Mouse (Mus musculus): Measurements from ENCODE around the gene Ampd1.

- TF ChIP-seq TAL1 (IDR thresholded peaks at IDR 0.05; ENCODE audit: low read length) = no peak
- TF ChIP-seq GATA1 (IDR thresholded peaks at IDR 0.05; ENCODE audit: low read length) = no peak
These were observed 32.9 kb upstream of the Ampd1 start for GRCm38 (mm10) chr3:103040861-103041379.

Measured in erythroblast, embryonic 14.5 days (primary cell).